Mouse (Mus musculus) skeletal muscle tissue, adult 2 months (tissue): ENCODE measurements around the gene Zfand2a.

Experiments
- DNase-seq: peaks from one replicate; pipeline ENCODE4 v3.0.0-alpha.2; 2012; ENCODE audit warnings: low read depth, low spot score

Gene Zfand2a

DNA sequence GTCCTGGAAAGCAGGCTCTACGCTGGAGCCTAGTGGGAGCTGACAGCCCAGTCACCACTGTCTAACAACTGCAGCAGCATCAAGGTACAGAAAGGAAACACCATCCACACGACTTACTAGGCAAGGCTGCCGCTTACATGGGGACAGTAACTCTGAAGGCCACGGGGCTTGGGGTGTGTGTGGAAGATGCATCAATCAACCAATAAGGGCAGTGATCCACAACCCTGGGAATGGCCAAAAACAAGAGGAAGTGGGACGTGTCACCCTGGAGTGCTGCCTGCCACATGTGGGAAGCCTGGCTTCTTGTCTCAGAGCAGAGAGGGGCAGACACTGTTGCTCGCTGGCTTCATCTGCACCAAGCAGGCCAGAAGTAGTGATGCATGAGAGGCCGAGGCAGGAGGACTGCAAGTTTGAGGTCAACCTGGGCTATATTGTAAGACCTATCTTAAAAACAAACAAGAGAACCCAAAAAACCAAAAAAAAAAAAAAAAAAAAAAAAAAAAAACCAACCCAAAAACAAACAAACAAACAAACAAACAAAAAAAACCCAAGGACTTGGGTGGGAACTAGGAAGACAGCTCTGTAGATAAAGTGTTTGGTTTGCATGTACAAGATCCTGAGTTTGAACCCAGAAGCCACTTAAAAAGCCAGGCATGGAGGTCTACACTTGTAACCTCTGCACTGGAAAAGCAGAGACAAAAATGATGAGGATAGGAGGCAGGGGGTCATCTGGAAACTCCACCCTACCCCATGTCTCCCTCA, 51.4 kb downstream of the Zfand2a start:
- DNase-seq, result no peak

DNA sequence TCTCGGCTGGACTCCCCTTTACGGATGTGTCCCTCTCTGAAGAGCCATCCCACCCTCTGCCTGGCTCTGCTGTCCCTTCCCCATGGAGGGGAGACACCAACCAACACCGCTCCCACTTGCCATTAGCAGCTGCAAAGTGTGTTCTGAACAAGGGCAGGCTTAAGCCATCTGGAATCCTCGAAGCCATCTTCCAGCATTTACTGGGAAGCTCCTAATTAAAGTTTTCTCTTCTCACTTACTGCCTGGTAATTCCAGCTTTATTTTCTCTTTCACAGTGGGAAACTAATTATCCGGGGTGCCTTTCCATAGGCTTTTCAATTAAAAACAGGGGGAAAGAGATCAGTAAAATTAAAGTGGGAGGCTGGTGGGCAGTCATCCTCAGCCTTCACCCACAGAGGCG, 52.0 kb downstream of the Zfand2a start:
- DNase-seq, result no peak

DNA sequence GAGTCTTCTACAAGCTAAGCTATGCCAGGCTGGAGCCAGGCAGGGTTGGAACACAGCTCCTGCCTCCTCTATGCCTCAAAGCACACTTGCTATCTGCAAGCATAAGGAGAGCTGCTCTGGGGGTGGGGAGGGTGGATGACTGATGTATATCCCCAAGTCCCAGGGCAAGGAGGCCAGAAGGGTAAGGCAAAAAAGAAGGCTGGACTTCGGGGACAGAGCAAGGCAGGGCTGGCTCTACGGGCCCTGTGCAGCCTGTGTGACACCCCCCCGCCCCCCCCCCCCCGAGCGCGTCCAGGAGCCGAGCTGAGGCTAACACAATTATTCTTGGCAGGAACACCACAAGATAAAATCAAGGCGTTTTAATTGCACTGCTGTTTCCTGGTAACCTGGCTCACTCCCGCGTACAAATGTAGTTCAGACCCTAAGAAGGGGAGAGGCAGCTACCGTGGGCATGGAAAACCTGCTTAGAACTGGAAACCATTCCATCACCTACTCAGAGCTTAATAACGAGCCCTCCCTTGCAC, 54.5 kb downstream of the Zfand2a start:
- no peak for DNase-seq

DNA sequence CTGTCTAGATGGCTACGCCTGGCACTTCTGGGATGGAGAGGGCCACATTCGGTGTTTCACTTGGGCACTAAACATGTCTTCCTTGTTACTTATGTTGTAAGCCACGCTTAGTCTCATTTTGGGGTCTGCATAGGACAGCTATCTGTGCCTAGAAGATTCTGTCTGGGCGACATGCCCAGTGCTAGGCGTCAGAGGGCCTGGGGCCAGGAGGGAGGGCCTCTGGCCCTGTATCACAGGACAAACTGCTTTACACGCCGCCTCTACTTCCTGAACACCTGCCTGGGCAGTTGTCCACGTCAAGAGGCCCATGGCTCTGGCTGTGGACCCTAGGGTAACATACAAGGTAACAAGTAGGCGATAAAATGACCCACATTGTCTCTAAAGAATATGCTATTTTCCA, 56.4 kb downstream of the Zfand2a start:
- no peak for DNase-seq

DNA sequence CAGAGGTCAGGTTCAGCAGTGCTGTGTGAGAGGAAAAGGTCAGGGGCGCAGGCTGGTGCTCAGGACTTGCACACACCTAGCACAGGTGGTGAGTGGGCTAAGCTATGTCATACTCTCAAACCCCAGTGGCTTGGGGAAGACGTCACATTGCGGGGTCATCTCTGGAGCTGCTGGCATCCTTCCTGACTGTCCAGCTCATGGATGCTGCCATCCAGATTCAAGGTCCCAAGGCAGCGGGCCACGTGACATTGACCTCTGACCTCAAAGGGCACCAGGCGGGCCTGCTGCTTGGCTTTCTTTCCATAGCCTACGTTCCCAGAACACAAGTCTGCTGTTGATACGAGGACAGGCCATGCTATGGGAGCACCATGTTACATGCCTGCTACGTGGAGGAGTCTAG, 57.3 kb downstream of the Zfand2a start:
- DNase-seq, result no peak

DNA sequence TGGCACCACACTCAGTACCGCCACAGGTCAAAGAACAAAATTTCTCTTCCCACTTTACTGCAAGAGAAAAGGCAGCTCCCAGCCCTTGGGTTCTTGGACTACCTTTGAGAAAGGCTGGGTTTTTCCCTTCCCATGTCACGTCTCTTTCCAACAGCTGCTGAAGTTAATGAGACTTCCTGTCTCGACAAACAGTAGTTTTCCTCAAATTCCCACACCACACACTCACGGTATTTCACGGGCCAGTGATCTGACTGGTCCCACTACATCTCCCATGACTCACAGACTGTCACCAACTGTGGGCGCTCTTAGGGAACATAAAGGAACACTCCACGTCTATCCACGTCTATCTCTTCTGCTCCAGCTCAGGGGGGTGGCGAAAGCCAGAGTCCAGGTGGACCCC, 59.2 kb downstream of the Zfand2a start:
- no peak for DNase-seq

DNA sequence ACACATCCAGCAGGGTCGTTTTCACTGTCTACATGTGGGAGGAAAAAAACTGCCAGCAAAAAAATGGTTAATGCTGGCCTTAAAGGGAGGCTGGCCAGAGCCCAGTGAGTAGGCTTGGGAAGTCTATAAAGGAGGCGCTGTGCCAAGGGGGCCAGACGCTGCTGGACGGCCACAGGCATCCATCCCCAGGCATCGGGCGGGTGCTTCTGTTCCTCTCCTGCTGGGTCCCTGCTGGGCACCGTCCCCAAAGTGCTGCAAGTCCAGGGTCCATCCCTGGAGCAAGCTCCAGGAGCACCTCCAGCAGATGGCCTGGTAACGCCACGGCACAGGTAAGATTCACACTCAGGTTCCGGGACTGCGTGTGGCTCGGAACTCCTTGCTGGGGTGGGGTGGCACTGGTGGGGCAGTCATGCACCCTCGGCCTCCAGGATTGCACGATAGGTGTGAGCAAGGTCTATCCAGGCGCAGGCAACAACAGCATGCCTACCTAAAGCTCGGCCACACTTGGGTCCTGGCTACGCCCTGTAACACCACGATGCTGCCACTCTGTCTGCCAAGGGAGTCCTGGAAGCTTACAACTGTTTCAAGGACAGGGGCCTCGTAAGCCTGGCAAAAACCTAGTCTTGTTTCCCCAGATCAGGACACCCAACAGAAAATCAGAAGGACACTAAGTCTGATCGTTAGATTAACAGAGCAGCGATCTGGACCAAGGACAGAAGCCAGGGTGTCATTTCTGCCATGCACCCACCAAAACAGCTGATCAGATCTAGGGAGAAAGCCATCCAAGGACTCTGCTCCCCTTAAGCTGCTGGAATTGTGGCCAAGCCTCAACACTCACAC, 61.1 kb downstream of the Zfand2a start, which contains the start of gene Gper1:
Gper1 (plus strand) TSS at position 126 of the 840 bp plus-strand sequence.
- DNase-seq, result no peak
